Mouse (Mus musculus): ENCODE measurements at regions not wholly inside any gene's neighbourhood (a gene's known extent, or its start where the extent isn't known, plus 50 kb on each side); places are given as distances from the start of the nearest gene placed in this dataset.

DNA sequence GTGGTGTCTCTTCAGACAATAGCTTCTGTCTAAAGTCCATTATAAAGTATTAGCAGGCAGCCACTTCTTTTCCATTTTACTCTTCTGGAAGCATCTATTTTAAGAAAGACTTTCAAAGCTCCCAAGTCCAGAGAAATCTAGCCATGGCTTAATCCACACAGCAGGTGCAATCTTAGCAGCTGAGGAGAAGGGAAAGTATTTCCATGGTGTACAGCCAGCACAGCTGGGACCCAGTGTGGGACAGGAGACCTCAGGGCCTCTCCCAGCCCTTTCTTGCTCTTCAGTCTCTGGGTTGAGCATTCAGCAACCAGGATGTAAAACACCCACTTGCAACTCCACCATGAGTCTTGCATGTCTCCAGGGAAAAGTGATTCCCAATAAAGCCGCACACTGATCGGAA lies 202.8 kb downstream of the Gadd45g start:
- no peak for DNase-seq (ENCODE audit: low spot score)

DNA sequence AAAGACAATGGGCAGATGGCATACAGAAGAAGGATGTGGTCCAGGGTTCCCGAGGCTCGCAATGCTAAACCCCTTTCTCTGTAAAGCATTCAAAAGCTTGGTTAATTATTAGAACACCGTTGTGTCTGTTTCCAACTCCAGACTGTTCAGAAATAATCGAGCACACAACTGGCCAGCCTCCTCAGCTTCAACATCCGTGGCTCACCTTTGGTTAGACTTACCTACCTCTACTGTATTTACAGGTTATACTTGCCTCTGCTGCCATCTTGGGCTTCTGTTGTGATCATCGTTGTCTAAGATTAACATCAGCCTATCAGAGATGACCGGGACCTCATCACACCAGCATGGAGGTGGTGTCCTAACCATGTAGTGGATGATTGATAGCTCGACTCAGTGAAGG lies 209.3 kb downstream of the Gadd45g start:
- DNase-seq (ENCODE audit: low spot score) = no peak

DNA sequence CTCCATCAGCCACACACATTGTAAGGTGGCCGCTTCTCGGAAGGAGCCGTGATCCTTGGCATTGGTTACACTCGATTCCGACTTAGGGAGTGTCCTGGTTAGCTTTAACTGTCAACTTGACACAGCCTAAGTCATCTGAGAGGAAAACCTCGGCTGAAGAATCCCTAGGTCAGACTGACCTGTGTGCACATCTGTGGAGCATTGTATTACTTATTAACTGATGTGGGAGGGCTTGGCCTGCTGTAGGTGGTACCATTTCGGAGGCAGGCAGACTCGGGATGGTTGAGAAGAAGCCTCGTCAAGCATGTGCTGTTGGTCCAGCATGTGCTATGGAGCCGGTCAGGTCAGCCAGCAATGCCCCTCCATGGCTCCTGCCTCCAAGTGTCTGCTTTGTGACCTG lies 211.0 kb downstream of the Gadd45g start:
- DNase-seq (ENCODE audit: low spot score) = no peak

DNA sequence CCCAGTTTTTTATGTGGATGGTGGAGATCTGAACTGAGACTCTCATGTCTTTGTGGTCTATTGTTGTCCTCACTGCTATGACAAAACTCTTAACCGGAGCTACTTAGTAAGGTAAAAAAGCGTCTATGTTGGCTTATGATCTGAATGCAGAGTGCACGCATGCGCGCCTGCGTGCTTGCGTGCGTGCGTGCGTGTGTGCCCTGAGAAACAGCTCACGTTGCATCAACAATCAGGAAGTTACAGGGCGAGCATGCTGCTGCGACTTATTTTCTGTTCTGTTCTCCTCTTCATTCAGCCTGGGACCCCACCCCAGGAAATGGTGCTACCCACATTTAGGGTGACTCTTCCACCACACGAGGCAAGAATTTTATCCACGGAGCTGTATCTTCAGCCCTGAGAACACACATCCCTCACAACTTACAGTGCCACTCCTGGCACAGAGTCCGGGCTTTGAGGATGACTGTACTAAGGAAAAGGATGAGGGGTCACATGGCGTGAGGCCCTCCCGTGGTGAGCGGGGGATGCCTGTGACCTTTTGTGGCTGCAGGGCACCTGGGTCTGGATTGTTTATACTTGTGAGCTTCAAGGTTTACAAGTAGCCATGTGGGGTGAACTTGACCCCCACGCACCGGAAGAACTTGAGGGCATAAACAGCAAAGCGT lies 213.4 kb downstream of the Gadd45g start:
- DNase-seq (ENCODE audit: low spot score) = no peak

DNA sequence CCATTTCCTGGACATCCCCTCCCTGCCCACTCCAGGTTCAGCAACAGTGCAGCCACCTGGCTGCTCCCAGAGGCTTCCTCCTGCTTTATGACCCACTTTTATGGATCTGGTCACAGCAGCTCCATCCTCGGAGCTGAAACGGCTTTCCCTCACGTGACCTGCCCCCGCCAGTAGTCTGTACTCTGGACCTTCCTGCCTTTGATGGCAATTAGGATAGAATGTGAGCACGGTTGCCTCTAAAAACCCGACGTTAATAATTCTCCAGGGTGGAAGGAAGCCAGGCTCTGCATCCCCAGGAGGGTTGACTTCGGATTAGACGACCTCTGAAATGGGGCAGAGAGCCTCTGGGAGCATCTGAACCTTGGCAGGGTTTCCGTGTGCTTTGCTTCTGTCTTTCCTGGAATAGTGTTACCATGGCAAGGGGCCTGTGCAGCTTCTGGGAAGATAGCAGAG lies 214.0 kb downstream of the Gadd45g start:
- no peak for DNase-seq (ENCODE audit: low spot score)

DNA sequence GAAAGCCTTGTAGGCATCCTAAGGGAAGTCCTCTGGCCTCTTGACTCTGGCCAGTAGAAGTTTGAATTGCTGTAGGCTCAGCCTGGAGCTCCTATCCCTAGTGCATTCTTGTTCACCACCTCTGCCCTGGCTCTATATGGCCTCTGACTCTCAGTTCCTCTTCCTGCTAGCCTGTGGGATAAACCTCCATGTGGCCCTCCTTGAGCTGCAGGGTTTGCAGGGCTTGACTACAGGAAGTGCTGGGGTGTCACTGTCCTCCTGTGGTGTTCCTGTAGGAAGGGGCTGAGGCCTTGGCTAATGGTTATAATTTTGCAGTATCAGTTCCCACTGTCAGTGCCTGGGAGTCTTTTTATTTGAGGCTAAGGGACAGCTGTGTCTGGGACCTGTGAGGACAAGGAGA lies 215.0 kb downstream of the Gadd45g start:
- DNase-seq (ENCODE audit: low spot score) = no peak

DNA sequence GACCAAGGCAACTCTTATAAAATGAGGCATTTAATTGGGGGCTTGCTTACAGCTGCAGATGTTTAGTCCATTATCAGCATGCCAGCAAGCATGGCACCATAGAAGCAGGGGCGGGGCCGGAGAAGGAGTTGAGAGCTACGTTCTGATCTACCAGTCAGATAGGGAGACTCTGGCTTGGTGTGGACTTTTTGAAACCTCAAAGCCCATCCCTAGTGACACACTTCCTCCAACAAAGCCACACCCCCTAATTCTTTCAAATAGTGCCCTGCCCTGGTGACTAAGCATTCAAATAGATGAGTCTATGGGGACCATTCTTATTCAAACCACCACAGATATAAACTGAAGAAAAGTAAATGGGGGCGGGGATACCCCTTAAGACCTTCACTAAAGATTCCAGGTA lies 215.4 kb downstream of the Gadd45g start:
- no peak for DNase-seq (ENCODE audit: low spot score)

DNA sequence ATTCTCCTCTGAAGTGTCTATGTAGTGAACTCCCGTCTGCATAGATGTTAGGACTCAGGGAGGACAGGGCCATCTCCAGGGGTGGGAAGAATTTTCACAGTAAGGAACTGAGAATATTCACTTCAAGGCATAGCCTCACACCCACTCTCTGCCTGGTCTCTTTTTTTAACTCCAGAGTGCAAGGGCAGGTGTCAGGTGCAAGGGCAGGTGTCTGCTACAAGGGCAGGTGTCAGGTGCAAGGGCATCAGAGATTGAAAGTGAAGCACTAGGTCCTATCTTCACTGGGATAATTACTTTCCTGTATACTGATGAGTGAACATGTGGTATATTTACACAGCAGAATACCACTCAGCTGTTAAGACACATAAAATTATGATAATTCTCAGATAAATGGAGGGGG lies 216.1 kb downstream of the Gadd45g start:
- no peak for DNase-seq (ENCODE audit: low spot score)

DNA sequence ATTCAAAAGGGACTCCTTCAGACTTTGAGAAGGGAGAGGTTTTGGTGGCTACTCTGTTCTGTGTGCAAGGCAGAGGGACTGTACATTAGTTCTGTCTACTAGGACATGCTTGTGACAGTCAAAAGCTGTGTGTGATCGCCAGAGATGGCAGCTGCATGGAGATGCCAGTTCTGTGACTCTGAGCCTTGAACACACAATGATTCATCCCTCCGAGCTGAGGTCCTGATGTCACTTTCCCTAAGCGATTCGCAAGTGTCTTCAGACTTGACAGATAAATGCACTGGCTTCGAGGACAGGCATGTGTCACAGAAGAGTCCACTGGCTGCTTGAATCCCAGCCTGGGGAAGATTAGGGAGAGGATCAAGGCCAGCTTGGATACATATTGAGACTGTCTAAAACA lies 218.8 kb downstream of the Gadd45g start:
- DNase-seq (ENCODE audit: low spot score) = no peak

DNA sequence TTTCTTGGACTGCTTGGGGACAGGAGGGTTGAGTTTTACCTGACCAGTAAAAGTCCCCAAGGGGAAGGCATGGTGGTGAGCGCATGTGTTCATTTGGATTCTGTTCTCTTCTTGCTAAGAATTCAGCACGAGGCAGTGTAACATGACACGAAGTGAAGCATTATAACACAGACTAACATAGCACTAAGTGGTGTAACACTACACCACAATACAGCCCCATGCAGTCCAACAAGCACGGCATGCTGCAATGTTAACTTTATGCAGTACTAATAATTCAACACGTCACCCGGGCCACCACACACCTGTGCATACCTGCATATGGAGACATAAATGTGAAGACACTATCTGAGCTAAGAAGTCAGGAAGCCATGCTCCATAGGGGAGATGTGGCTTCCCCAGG lies 219.2 kb downstream of the Gadd45g start:
- no peak for DNase-seq (ENCODE audit: low spot score)

DNA sequence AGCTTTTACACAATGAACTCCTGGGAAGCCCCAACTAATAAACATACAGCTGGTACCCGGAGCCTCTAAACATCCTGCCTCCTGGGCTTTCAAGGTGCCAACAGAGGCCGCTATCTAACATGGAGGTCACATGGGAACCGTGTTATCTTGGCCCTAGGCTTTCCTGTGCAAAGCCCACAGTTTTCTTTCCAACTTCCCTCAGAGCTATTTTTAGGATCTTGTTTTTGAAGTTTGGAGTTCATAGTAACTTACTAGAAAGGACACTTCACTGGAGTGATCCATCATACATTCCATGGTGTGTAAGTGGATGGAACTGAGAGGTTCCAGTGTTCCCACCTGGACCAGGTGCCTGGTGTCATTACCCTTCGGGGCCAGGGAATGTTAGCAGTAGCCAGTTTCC lies 220.6 kb downstream of the Gadd45g start:
- DNase-seq (ENCODE audit: low spot score) = no peak

DNA sequence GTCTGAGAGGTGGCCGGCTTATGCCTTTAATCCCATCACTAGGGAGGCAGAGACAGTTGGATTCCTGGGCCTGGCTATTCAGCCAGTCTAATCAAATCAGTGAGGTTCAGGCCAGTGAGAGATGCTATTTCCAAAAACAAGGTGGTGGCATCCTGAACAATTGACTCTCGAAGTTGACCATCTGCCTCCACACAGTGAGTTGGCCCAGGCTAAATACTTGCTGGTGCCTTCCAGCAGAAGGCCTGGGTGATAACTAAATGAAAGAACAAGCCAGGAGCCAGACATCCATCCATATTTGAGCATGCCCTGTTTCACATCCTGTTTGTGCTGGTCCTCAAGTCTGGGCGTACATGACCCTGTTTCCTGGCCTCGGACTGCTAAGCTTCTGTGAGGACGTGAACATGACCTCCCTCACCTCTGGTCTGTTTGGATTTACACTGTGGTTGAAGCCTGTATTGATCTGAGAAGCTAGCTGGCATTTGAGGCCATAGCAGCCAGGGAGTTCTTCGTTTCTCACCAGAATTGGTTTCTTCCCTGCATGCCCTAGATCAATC lies 222.5 kb downstream of the Gadd45g start:
- DNase-seq (ENCODE audit: low spot score) = no peak

DNA sequence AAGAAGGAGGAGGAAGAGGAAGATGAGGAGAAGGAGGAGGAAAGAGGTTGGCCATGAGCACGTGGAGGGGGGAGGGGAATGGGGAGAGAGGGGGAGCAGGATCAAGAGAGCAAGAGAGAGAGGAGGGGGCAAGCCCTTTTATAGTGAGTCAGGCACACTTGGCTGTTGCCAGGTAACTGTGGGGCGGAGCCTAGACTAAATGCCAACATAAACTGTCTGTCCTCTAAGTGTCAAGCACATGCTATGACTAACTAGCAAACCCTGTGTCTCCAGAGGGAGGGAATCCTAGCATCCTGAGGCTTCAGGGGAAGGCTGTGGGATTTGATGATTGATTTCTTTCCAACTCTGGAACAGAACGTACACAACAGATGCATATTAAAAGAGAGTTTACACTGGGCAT lies 223.2 kb downstream of the Gadd45g start:
- no peak for DNase-seq (ENCODE audit: low spot score)

DNA sequence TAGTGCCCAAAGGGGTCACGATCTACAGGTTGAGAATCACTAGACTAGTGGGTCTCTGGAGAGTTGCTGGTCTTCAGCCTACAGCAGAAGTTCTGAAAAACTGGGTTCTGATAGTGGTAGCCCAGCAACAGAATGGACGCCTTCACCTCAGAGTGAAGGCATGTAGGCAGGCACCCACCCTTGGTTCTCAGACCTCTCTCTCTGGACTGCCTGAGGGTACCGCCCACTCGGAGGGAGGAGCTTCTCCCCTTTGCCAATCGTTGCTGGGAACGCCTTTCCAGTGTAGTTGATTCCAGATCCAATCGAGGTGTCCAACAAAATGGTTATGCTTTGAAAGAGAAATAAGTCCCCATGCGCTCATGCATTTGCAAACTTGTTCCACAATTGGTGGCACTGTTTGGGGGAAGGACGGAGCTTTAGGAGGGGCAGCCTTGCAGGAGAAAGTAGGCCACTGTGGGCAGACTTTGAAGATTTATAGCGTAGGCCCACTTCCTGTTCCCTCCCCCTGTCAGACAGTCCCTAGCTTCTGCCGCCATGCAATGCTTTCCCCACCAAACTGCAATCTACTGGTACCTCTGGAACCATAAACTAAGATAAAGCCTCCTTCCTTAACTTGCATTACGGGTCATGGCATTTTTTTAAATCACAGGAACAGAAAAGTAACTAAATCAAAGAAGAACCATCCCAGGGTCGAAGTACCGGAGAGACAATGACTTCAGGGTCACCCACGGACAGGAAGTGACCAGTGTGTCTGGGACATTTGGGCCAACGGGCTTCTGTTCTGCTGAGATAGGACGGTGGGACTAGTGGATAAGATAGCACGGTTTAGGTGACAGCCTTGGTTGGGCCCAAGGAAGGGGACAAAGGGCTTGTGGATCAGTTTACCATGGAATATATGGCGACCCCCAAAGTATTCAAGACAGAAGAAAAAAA lies 224.5 kb downstream of the Gadd45g start:
- DNase-seq (ENCODE audit: low spot score) = no peak

DNA sequence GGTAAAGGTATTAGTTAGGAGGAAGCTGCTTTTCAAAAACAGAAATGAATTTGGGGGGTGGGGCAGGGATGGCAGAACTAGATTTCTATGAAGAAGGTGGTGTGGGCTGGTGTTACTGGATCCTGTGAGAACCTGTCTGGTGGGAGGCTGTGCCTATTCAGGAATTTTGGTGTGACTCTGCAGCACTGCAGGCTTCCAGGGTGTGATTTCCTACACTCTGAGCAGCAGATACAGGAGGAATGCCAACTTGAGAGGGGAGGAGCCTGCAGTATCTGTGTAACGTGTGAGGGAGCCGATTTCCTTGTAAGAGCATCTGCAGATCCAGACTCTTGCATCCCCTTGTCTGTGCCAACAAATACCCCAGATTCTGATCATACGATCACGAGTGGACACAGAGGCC lies 231.1 kb downstream of the Gadd45g start:
- peak; percentile 21 for DNase-seq (ENCODE audit: low spot score)

DNA sequence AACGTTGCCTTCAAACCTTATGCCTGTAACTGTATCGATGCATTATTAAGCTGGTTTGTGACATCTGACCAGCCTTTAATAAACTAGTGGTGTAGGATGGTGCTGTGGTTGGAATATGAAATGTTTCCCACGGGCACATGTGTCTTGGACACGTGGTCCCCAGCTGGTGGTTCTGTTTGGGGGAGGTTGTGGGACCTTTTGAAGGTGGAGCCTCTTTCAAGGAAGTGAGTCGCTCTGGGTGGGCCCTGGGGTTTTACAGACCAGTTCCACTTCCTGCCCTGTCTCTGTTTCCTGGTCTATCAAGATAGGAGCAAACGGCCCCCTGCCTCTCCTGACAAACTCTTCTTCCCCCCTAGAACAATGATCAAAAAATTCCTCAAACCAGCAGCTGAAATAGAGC lies 232.1 kb downstream of the Gadd45g start:
- DNase-seq (ENCODE audit: low spot score) = no peak

DNA sequence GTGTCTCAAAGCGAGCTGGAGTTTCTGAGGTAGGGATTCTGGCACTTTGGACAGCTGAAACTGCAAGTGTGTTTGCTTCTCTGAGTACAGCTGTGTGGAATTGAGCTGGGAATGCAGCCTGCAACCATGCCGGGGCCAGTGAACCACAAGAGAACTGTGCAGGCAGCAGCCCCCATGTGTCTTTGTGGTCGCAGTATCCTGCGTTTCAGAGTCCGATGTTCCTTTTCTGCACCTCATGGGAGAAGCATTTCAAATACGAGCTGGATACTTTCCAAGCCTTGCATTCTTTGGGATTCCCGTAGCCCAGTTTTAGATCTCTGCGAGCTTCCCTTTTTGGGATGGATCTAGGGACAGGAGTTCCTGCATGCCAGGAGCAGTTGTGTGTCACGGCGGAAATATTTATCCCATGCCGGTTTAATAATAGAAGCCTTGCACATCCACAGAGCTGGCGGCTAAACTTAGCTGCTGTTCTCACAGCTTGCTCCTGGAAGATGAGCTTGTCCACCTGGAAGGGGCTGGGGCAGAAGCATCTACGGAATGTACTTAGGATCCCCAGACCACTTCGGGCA lies 233.3 kb downstream of the Gadd45g start:
- DNase-seq (ENCODE audit: low spot score) = peak; percentile 5

DNA sequence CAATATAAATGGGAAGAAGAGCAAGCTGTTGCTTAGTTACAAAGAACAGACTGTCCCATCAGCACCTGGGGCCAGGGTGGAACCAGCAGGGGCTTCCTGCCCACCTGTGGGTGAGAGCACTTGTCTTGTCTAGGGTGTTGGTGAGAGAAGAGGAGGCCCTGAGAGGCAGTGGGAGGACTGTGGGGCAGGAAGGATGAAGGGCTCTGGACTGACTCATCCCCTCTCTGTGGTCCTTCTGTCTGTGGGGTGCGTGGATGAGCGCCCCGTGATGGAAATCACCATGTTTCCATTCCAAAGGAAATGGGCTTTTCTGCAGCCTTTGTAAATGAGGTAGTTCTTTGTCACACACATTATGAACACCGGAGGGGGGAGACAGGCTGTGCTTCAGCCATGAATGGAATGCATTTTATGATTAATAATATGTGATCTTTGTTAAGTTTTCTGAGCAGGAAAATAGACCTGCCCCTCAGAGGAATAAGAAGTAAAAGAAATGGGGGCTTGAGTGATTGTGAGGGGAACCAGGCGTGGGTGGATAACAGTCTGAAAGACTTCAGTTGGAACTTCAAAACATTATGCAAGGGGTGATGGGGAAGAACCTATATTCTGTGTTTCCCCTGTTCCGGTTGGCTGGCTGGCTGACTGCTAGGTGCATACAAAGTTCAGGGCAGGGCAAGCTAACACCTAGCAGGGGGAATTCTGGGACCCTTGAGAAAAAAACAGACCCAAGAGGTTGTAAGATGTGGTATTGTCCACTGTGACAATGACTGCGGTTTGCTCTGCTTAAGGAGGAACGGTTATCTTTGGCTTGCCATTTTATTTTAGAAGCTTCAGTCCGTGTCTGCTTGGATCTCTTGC lies 237.3 kb downstream of the Gadd45g start:
- no peak for DNase-seq (ENCODE audit: low spot score)

DNA sequence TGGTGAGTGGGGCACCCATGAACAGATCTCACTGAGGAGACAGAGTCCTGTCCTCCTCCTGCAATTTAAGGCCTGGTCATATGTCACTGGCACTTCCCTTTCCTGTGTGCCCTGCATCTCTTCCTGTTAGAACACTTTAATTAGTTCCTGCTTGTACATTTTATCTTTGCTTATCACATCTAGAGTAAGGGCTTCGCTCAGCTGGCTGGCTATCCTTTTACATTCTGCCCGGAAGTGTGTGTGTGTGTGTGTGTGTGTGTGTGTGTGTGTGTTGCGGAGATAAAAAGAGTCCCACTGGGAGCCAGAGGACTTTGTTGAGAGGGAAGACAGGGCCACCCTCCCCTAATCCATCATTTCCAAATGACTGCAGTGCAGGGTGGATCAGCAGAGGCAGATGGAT lies 238.6 kb downstream of the Gadd45g start:
- DNase-seq (ENCODE audit: low spot score) = no peak

DNA sequence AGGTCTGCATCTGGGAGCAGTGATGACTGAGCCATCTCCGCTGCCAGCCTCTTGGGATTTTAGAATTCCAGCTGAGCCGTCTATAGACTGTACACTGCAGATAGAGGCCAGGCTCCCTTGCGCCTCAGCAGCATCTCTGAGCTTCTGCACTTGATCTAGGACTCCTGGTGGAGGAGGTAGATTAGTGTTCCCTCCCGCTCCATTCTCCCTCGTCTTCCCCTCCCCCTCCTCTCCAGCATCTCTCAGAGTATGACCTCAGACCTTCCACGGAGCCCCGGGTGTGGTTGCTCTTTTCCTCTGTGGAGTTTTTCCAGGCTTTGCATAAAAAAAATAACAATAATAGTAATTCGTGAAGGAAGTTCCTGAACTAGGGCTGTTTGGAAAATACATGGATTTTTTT lies 241.8 kb downstream of the Gadd45g start:
- no peak for DNase-seq (ENCODE audit: low spot score)

DNA sequence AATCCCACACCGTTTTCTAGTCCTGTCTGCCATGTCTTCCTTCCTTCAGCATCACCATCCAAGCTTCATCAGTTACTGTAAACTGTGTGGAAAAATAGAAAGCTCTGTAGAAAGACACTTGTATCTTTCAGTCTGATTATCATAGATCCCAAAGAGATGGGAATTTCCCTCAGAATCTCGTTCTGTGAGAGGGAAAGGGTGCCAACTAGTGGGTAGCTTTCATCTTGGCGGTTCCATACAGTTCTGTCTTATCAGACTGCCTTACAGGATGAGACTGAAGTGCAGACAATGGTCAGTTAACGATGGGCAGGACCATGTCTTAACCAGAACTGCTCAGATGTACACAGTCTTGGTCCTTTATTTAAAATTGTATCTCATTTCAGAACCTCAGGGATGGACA lies 243.9 kb downstream of the Gadd45g start:
- no peak for DNase-seq (ENCODE audit: low spot score)

DNA sequence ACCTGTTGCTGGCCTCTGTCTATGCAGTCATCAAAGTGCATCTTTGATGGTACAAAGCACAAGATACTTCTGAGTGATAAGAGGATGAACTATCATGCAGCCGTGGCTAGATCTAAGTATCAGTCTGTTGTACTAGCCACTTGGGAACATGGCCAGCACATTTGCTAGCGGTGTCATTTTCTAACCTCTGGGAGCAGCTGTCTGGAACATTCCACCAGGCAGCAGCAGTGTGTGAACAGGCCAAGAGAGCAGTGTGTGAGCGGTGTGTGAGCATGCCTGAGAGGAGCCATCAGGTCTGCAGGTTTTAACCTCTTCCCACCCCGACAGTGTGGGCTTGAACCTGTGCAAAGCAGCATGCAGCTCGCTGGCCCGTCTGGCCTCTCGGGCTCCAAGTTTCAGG lies 248.3 kb downstream of the Gadd45g start:
- no peak for DNase-seq (ENCODE audit: low spot score)

All from left cerebral cortex, adult 11 months (tissue).